Mouse (Mus musculus): ENCODE results near the gene Lyst. TPM values are rescaled to one million over a fixed set of nuclear protein-coding genes. Genes with fewer than 3 reads are reported as not detected.
A peak's percentile ranks its signal among the peaks of the same experiment; 100 is the strongest.

The Lyst gene
- polyA plus RNA-seq, 1 experiment from 2014 or later = 6.0 TPM

GRCm38 (mm10) chr13:13781026-13781425 lies 190.8 kb downstream of the Lyst start:
- no peak overlapping the region for H3K4me3 ChIP-seq (replicated peaks; ENCODE audit: low read length)
- no peak overlapping the region for H3K27ac ChIP-seq (ENCODE audit: low read length)
- ATAC-seq = no peak
- H3K9ac ChIP-seq (replicated peaks; ENCODE audit: low read depth, low read length) = no peak overlapping the region
- 82% methylated on average over 4 of the region's 4 CpGs for WGBS
- no peaks in the 10 kb centered on the region for H3K9me3 ChIP-seq (ENCODE audit: control insufficient read depth, low read length)
- no peaks in the 10 kb centered on the region for H3K36me3 ChIP-seq (ENCODE audit: control insufficient read depth, insufficient read depth)
- H3K4me2 ChIP-seq (ENCODE audit: low read length) = no peak overlapping the region
- H3K4me1 ChIP-seq (replicated peaks; ENCODE audit: control insufficient read depth, insufficient read depth, low read length) = peaks cover 15% of the 10 kb centered on the region
- H3K27me3 ChIP-seq (replicated peaks; ENCODE audit: control insufficient read depth, insufficient read depth, low read length) = peaks cover 5% of the 10 kb centered on the region

DNA sequence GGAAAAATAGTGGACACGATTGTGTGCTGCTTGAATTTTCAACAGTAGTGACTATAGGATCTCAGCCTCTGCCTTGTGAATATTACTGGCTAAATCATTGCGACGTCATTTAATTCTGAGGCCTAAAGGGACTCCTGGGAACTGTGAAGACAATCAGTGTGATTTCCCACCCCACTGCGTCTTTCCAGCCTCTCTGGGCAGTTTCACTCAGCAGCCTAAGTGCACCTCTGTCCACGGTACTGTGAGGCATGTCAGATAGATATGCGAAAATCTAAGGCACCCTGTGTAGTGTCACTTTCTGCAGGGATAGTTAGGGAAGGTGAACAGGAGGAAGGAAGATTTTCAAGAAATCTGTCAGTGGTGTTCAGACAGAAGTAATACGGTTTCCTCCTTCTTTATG lies 193.1 kb downstream of the Lyst start:
- whole genome bisulfite sequencing = 52% methylated on average over 7 of the region's 7 CpGs
- peaks cover 7% of the 10 kb centered on the region for H3K27me3 ChIP-seq (replicated peaks; ENCODE audit: control insufficient read depth, insufficient read depth, low read length)
- peaks cover 15% of the 10 kb centered on the region for H3K4me1 ChIP-seq (replicated peaks; ENCODE audit: control insufficient read depth, insufficient read depth, low read length)
- peak overlapping the region; percentile 81; the same call in 1 of the 2 replicates for H3K4me2 ChIP-seq (ENCODE audit: low read length)
- H3K27ac ChIP-seq (ENCODE audit: low read length) = no peak overlapping the region
- no peak for ATAC-seq
- no peaks in the 10 kb centered on the region for H3K36me3 ChIP-seq (ENCODE audit: control insufficient read depth, insufficient read depth)
- no peaks in the 10 kb centered on the region for H3K9me3 ChIP-seq (ENCODE audit: control insufficient read depth, low read length)
- no peak overlapping the region; the same call in 1 of the 2 replicates for H3K4me3 ChIP-seq (replicated peaks; ENCODE audit: low read length)
- no peak overlapping the region for H3K9ac ChIP-seq (replicated peaks; ENCODE audit: low read depth, low read length)

DNA sequence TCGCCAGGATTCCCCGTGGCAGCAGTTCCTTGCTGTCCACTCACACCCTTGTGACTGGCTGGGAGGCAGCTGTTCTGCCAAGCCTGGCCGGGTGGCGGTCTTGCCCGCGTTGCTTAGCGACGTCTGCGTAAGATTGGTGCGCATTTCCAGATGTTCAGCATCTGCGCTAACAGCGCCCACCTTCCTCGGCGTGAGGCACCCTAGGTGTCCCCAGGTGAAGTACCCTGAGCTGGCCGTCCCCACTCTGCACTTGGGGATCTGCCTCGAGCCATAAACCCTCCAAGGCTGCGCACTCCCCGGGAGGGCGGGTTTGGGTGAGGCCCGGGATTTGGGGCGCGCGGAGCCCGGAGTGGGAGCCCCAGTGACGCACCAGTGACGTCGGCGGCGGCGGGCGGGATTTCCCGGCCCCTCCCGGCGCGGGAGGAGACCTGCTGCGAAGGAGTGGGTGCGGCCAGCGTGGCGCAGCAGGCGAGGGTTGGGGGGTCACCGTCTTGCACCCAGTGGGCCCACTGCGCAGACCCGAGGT lies 193.8 kb downstream of the Lyst start, which contains the start of gene Gng4:
Gene Gng4 (plus strand): TSS at position 166 of the 526 bp plus-strand sequence.
- peak within 1 kb of the TSS; percentile 67 for H3K4me3 ChIP-seq (replicated peaks; ENCODE audit: low read length)
- H3K9me3 ChIP-seq (ENCODE audit: control insufficient read depth, low read length) = no peaks in the 10 kb centered on the region
- peak; percentile 86 for ATAC-seq
- peak within 1 kb of the TSS; percentile 81 for H3K4me2 ChIP-seq (ENCODE audit: low read length)
- peak within 1 kb of the TSS; percentile 61 for H3K9ac ChIP-seq (replicated peaks; ENCODE audit: low read depth, low read length)
- H3K27me3 ChIP-seq (replicated peaks; ENCODE audit: control insufficient read depth, insufficient read depth, low read length) = peaks cover 7% of the 10 kb centered on the region
- WGBS = 0% methylated on average over 42 of the region's 43 CpGs
- no peaks in the 10 kb centered on the region for H3K36me3 ChIP-seq (ENCODE audit: control insufficient read depth, insufficient read depth)
- no peak within 1 kb of the TSS for H3K27ac ChIP-seq (ENCODE audit: low read length)
- H3K4me1 ChIP-seq (replicated peaks; ENCODE audit: control insufficient read depth, insufficient read depth, low read length) = peaks cover 15% of the 10 kb centered on the region

DNA sequence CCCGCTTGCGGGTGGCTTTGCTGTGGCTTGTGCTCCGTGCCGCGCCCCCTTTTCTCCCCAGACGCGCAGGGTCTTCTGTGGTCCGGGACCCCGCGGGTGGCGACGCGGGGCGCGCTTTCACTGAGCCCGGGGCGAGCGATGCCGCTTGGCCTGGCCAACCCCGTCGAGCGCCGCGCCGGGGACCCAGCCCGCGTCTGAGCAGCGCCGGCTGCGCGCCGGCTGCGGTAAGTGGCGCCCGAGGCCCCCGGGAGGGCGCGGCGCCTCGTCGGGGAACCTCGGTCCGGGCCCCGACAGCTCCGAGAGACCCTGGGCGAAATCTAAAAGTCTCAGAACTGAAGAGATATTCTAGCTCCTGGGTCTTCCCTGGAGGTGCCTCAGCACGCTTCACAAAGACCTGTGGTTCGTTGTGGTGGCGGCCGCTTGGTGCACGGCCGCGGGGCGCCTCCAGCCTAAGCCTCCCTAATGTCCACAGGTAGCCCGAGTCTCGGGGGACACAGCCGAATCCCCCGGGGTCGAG lies 194.3 kb downstream of the Lyst start:
- Histone ChIP-seq H3K9me3 (ENCODE audit: control insufficient read depth, low read length) (no peaks in the 10 kb centered on the region), H3K27me3 (replicated peaks; ENCODE audit: control insufficient read depth, insufficient read depth, low read length) (peaks cover 7% of the 10 kb centered on the region), H3K36me3 (ENCODE audit: control insufficient read depth, insufficient read depth) (no peaks in the 10 kb centered on the region), H3K4me3 (replicated peaks; ENCODE audit: low read length) (peak overlapping the region; percentile 67), H3K4me1 (replicated peaks; ENCODE audit: control insufficient read depth, insufficient read depth, low read length) (peaks cover 15% of the 10 kb centered on the region), H3K27ac (ENCODE audit: low read length) (no peak overlapping the region), H3K4me2 (ENCODE audit: low read length) (peak overlapping the region; percentile 81), H3K9ac (replicated peaks; ENCODE audit: low read depth, low read length) (peak overlapping the region; percentile 61)
- WGBS = under 1% methylated on average over 58 of the region's 59 CpGs
- ATAC-seq = peak; percentile 74

- Histone ChIP-seq H3K27ac (ENCODE audit: low read length) (no peak overlapping the region), H3K9me3 (ENCODE audit: control insufficient read depth, low read length) (no peaks in the 10 kb centered on the region), H3K4me2 (ENCODE audit: low read length) (peak overlapping the region; percentile 81), H3K36me3 (ENCODE audit: control insufficient read depth, insufficient read depth) (no peaks in the 10 kb centered on the region), H3K4me3 (replicated peaks; ENCODE audit: low read length) (peak overlapping the region; percentile 67), H3K9ac (replicated peaks; ENCODE audit: low read depth, low read length) (peak overlapping the region; percentile 61), H3K27me3 (replicated peaks; ENCODE audit: control insufficient read depth, insufficient read depth, low read length) (peaks cover 7% of the 10 kb centered on the region), H3K4me1 (replicated peaks; ENCODE audit: control insufficient read depth, insufficient read depth, low read length) (peaks cover 15% of the 10 kb centered on the region)
- 0 out of 2 replicates have a peak, but pooled peaks have one; percentile 9 for ATAC-seq
- WGBS = under 1% methylated on average over 30 of the region's 30 CpGs
Measured at GRCm38 (mm10) chr13:13784981-13785783, 195.0 kb downstream of the Lyst start.

- Histone ChIP-seq H3K27ac (ENCODE audit: low read length) (no peak overlapping the region), H3K4me1 (replicated peaks; ENCODE audit: control insufficient read depth, insufficient read depth, low read length) (peaks cover 15% of the 10 kb centered on the region), H3K9me3 (ENCODE audit: control insufficient read depth, low read length) (no peaks in the 10 kb centered on the region), H3K27me3 (replicated peaks; ENCODE audit: control insufficient read depth, insufficient read depth, low read length) (peaks cover 7% of the 10 kb centered on the region), H3K36me3 (ENCODE audit: control insufficient read depth, insufficient read depth) (no peaks in the 10 kb centered on the region), H3K9ac (replicated peaks; ENCODE audit: low read depth, low read length) (no peak overlapping the region), H3K4me2 (ENCODE audit: low read length) (no peak overlapping the region), H3K4me3 (replicated peaks; ENCODE audit: low read length) (no peak overlapping the region)
- ATAC-seq = no peak
- WGBS = 88% methylated on average over 6 of the region's 6 CpGs
Measured at GRCm38 (mm10) chr13:13786971-13787370, 196.8 kb downstream of the Lyst start.

- Histone ChIP-seq H3K9ac (replicated peaks; ENCODE audit: low read depth, low read length) (no peak overlapping the region), H3K4me1 (replicated peaks; ENCODE audit: control insufficient read depth, insufficient read depth, low read length) (peaks cover 15% of the 10 kb centered on the region), H3K9me3 (ENCODE audit: control insufficient read depth, low read length) (no peaks in the 10 kb centered on the region), H3K4me2 (ENCODE audit: low read length) (no peak overlapping the region), H3K27me3 (replicated peaks; ENCODE audit: control insufficient read depth, insufficient read depth, low read length) (peaks cover 7% of the 10 kb centered on the region), H3K36me3 (ENCODE audit: control insufficient read depth, insufficient read depth) (no peaks in the 10 kb centered on the region), H3K4me3 (replicated peaks; ENCODE audit: low read length) (no peak overlapping the region), H3K27ac (ENCODE audit: low read length) (no peak overlapping the region)
- WGBS = 95% methylated on average over 4 of the region's 4 CpGs
- ATAC-seq = no peak
Measured at GRCm38 (mm10) chr13:13788070-13788469, 197.9 kb downstream of the Lyst start.

DNA sequence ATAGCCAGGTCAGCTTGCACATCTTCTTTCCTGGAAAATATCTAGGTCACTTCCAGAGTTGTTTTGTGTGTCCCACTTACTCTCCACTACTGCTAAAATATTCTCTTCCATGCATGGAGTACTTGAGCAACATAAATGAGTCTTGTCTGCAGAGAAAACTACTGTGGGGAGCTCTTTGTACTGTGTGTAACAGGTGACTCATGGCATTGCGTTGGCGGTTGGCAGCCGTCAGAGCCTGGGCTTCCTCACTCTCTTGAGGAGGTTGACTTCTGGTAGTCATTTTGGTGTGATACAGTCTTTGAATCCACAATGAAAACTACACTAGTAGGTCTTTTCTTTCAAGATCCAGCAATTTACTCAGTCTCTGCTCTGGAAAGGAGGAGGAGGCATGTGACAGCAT lies 201.8 kb downstream of the Lyst start:
- 87% methylated on average over 3 of the region's 3 CpGs for WGBS
- ATAC-seq = no peak
- H3K9ac ChIP-seq (replicated peaks; ENCODE audit: low read depth, low read length) = no peak overlapping the region

DNA sequence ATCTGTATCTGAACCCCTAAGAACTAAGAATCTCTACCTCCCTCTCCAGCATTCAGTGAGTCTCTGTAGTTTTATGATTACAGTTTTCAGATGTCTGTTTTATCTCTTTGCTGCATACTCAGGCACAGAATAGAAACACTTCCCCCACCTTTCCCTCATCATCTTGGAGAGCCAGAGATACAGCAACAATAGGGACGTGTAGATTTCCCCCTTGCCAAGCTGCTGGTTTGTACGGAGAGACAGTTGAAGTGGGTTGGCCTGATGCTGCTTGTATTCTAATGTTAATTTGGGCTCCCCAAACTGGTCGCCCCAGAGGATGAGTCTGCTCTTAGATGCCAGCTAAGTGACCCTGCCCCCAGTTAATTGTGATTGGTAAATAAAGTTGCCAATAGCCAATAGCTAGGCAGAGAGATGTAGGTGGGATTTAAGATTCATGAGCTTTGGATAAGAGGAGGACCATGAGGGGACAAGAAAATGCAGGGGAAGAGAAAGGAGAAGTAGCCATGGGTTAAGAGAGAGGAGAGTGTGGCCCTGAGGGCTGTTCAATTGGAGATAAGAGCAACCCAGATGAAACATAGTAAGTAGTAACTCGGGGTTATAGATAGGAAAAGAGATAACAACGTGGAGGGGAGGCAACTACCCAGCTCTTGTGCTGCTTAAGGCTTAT lies 205.1 kb downstream of the Lyst start:
- 29% methylated on average over 5 of the region's 5 CpGs for WGBS
- Histone ChIP-seq H3K4me1 (replicated peaks; ENCODE audit: control insufficient read depth, insufficient read depth, low read length) (no peaks in the 10 kb centered on the region), H3K27ac (ENCODE audit: low read length) (no peak overlapping the region), H3K4me2 (ENCODE audit: low read length) (no peak overlapping the region), H3K36me3 (ENCODE audit: control insufficient read depth, insufficient read depth) (no peaks in the 10 kb centered on the region), H3K9me3 (ENCODE audit: control insufficient read depth, low read length) (no peaks in the 10 kb centered on the region), H3K27me3 (replicated peaks; ENCODE audit: control insufficient read depth, insufficient read depth, low read length) (no peaks in the 10 kb centered on the region), H3K4me3 (replicated peaks; ENCODE audit: low read length) (no peak overlapping the region), H3K9ac (replicated peaks; ENCODE audit: low read depth, low read length) (no peak overlapping the region)
- ATAC-seq = no peak

More for the DNA sequence above, 201.8 kb downstream of the Lyst start:
- H3K27ac ChIP-seq (ENCODE audit: low read length) = no peak overlapping the region
- no peaks in the 10 kb centered on the region for H3K9me3 ChIP-seq (ENCODE audit: control insufficient read depth, low read length)
- H3K27me3 ChIP-seq (replicated peaks; ENCODE audit: control insufficient read depth, insufficient read depth, low read length) = no peaks in the 10 kb centered on the region
- H3K36me3 ChIP-seq (ENCODE audit: control insufficient read depth, insufficient read depth) = no peaks in the 10 kb centered on the region
- no peaks in the 10 kb centered on the region for H3K4me1 ChIP-seq (replicated peaks; ENCODE audit: control insufficient read depth, insufficient read depth, low read length)
- no peak overlapping the region for H3K4me3 ChIP-seq (replicated peaks; ENCODE audit: low read length)
- H3K4me2 ChIP-seq (ENCODE audit: low read length) = no peak overlapping the region
